Mouse (Mus musculus) adrenal gland, postnatal 36 days (tissue): ENCODE measurements around the gene Leng9. TPM values are rescaled to one million over a fixed set of nuclear protein-coding genes. Genes with fewer than 3 reads are reported as not detected.

Experiments used
- DNase-seq, 2 experiments: peaks; one replicate each; pipeline ENCODE4 v3.0.0; 2021; ENCODE audit warnings: mixed read lengths in 1 of 2
- total RNA-seq, 2 experiments: library from RNA; stranded (reverse); gene quantifications; 2 replicates each; pipeline ENCODE4 v1.2.3; 2021

The Leng9 gene
- total RNA-seq, 2 experiments from 2014 or later = 11.4 to 17.6 TPM

- peak in 1 of 2 experiments; percentile 22 for DNase-seq
Measured at GRCm38 (mm10) chr7:4124315-4124759, 25.8 kb downstream of the Leng9 start.

GRCm38 (mm10) chr7:4123732-4124131, 26.4 kb downstream of the Leng9 start:
- DNase-seq = peak; percentile 50 to 57

GRCm38 (mm10) chr7:4122783-4123182, 27.4 kb downstream of the Leng9 start:
- DNase-seq = no peak

- no peak for DNase-seq
Measured at GRCm38 (mm10) chr7:4122076-4122768, 28.0 kb downstream of the Leng9 start.

GRCm38 (mm10) chr7:4119976-4120921, 29.9 kb downstream of the Leng9 start:
- DNase-seq = no peak

GRCm38 (mm10) chr7:4119344-4119902, 30.8 kb downstream of the Leng9 start, which contains the start of gene Ttyh1:
Gene Ttyh1 (plus strand): TSS chr7:4119408.
- peak in 1 of 2 experiments; percentile 6 for DNase-seq

- DNase-seq = no peak
Measured at GRCm38 (mm10) chr7:4117050-4117814, 32.9 kb downstream of the Leng9 start.

GRCm38 (mm10) chr7:4111766-4112165, 38.4 kb downstream of the Leng9 start:
- no peak for DNase-seq

GRCm38 (mm10) chr7:4103411-4103810, 46.8 kb downstream of the Leng9 start:
- DNase-seq = no peak

- no peak for DNase-seq
Measured at GRCm38 (mm10) chr7:4101144-4101543, 49.0 kb downstream of the Leng9 start.

GRCm38 (mm10) chr7:4098832-4099231, 51.3 kb downstream of the Leng9 start:
- DNase-seq = no peak

- DNase-seq = no peak
Measured at GRCm38 (mm10) chr7:4098301-4098700, 51.9 kb downstream of the Leng9 start.

Other genes with a start within 250 kb of the Leng9 start
- under 1 TPM; 0.56 to 0.70 TPM for gene Lilra6, start 234.9 kb downstream of the Leng9 start, total RNA-seq
- 1 to 10 TPM; 2.2 to 2.4 TPM for gene Lair1, start 87.2 kb downstream of the Leng9 start, total RNA-seq
- 1 to 10 TPM; 1.9 to 3.5 TPM for gene Ttyh1, start 31.0 kb downstream of the Leng9 start, total RNA-seq
- 10 to 100 TPM; 70.0 to 88.7 TPM for gene Leng8, start 13.3 kb downstream of the Leng9 start, total RNA-seq
- 10 to 100 TPM; 35.5 to 48.5 TPM for gene Cdc42ep5, start 14.5 kb upstream of the Leng9 start, total RNA-seq
- 1 to 10 TPM; 1.9 to 2.5 TPM for gene Lilra5, start 87.4 kb upstream of the Leng9 start, total RNA-seq
- not detected for gene Ncr1, start 187.3 kb upstream of the Leng9 start, total RNA-seq
- gene Gp6, start 247.4 kb upstream of the Leng9 start, total RNA-seq = under 1 TPM in 1 of 2 experiments, not detected in 1; 0.20 TPM